Mouse (Mus musculus) thymus, postnatal 4 days (tissue): ENCODE data around the gene Fermt3.
"Not testable (repeated sequence)": the region's sequence is repeated elsewhere in the genome, so short reads cannot be mapped to it uniquely, and the experiment has no call there.

Experiments
- DNase-seq: peaks from one replicate; pipeline ENCODE4 v3.0.0; 2021

Gene Fermt3

DNA sequence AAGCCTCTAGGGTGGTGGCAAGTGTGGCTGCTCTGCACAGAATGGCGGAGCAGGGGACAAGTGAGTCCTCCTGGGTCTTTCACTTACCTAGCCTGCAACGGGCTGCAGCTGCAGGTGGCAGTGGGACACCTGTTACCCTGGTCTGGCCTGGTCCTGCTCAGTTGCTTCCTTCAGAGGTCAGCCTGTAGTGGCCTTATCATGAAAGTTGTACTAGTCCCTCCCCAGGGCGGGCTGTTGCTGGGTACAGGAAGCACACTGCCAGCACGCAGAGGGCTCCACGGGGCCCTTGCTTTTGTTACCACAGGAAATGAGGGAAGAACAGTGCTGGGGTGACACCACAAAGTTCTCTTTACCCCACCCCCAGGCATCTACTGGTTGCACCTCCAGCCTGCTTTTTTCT is at the start of gene Fermt3:
Fermt3 (minus strand) TSS at position 279 of the 400 bp plus-strand sequence.
- peak; percentile 86 for DNase-seq

DNA sequence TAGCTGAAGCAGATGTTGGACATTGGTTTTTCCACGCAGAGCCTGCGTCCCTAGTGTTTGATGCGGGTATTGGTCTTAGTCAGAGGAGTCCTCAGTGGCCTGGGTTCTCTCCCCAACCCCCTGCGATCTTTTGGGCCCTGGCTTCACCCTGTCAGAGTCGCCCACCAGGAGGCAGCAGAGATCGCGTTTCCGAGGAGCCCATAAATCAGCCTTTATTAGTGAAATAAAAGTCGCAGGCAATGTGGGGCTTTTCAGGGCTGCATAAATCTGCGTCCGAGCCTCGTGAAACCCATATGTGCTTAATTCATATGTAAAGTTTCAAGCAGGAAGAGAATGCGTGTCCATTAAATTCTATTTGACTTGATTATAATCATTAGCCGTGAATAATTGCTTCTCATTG is 48.9 kb upstream of the Fermt3 start:
- peak; percentile 96 for DNase-seq

DNA sequence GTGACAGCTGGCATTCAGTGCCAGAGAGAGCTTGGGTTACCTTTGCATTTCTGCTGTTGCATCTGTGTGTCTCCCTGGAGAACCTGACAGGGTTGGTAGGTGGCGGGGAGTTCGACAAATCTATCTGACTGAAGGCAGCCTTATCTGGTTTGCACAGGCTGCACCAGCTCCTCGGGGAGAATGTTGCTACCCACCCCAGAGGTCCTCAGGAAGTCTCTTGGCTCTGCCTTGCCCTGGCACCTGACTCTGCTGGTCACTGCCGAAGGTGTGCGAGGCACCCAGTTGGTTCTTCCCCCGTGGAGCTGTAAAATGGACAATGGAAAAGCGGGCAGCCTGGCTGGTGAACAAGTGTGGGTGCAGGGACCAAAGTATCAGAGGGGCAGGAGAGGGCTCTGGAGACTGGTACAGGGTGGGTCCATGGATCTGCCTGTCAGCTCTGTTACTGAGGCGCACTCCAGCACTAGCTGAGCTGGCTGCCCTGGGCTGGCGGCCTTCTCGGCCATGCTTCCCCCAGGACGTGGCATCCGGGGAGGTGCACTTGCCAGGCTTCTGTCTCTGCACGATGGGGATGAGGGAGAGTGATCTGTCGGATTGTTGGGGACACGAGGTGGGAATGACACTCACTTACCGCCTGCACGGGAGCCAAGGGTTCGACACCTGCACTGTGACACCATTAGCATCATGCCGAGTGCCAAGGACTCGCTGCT is 48.2 kb upstream of the Fermt3 start:
- peak; percentile 48 for DNase-seq

DNA sequence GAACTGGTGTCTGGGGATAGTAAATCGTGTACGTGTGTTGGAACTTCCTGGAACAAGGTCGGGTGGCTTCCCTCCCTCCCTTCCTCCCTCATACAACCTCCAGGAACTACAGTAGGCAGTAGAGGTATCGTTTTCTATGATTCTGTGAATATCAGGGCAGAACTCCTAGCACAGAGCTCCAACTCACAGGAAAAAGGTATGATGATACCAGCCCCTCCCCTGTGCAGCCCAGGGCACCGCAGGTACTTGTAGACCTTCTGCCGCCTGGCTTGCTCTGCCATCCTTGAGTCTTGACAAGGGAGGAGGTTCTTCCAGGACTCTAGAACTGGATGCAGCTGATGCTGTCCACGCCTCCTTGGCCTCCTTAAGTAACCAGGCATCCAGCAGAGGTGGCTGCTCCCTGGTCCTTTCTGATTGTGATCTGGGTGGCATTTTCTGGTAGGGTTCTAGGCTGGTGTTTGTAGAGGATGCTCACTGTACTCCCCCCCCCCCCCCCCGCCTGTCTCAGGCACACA is 47.6 kb upstream of the Fermt3 start:
- DNase-seq, result peak; percentile 51

DNA sequence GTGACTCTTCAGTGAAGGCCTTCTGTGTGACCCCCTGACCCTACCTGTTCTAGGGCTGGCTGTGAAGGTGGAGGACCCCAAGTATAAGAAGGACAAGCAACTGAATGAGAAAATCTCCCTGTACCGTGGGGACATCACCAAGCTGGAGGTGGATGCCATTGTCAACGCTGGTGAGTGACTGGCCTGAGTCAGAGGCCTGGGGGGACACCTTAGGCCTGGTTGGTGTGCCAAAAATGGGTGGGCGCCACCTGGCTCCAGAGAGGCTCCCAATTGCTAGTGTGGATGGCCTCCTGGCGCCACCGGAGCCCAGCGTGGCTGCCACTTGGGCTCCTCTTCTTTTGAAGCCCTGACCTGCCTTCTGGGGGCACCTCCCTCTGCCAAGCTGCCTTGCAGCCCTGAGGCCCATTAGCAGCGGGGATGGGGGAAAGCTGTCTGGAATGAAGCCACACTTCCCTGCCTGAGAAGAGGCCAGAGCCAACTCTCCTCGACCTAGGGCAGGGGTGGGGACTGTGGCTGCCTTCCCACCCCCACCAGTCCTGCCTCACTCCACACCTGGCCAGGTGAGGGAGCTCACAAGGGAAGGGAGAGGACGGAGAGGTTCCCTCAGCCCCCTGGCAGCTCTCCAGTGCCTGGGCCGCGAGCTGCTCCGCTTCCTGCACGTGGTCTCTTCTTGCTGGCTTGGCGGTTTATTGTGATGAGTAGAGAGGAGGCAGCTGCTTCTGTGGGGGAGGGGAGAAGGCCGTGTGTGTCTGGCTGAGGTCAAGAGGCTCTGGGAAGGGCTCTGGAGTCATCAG is 47.0 kb upstream of the Fermt3 start:
- peak; percentile 81 for DNase-seq

DNA sequence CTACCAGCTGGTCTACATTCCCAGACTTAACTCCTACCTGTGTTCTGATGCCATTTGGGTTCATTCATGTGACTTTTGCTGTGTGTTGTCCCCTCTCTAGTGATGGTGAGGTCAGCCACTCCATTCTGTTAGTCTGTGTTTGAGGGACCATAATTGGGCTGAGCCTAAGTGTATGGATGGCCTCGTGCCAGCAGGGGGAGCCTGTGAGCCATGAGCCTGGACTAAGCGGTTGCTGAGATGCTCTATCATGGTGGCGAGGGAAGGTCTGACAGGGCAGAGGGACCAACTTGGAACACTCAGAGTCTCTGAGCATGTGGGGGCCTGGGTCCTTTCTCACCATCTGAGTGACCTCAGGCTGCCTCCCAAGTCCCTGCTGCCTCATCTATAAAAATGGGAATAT is 45.3 kb upstream of the Fermt3 start:
- peak; percentile 94 for DNase-seq

DNA sequence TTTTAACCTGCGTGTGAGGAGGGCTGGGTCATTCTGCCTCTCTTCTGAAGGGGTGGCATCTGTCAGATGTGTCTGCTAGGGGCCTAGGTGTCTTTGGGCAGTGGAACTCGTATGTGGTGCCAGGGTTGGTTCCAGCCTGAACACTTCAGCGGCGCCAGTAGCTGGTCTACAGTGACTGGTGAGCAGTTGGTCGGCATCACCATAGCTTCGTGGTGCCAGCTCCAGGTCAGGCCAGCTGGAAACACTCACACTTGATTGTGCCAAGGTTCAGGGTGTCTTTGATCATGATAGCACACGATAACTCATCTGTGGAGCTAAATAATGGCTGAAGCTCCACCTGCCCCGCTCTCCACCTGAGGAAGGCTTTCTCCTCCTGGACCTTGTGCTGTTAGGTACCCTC is 43.6 kb upstream of the Fermt3 start:
- no peak for DNase-seq

DNA sequence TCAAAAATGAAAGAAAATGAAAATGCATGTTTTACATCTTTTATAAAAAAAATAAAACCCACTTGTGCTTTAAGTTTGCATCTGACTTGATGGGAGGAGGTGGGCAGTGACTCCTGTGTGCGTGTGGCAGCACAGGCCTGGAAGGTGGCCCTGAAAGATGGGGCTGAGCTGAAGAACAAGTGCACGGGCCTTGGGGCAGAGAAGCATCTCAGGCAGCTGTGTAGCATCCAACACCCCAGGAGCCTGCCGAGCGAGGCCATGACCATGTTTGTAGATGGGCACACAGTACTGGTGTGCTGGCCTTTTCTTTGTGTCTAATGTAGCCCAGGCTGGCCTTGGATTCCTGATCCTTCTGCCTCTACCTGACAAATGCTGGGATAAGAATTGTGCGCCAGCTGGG is 42.8 kb upstream of the Fermt3 start:
- no peak for DNase-seq

DNA sequence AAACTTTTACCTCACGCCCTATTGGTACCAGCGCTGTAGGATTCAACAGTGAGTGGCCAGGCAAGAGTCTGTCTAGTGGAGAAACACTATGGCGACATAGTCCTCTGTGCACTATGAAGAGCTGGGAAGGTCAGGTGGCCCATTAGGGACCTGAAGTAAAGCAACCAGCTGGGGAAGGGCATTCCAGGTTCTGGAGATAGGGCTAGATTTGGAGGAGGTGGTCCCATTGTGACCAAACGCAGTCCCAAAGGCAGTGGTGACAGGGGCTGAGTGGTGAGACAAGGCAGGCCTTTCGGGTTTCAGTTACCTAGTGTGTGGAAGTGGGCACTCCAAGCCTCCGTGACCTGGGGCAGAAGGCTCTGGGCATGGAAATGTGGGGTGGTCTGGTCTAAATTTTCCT is 39.3 kb upstream of the Fermt3 start:
- DNase-seq, result no peak

DNA sequence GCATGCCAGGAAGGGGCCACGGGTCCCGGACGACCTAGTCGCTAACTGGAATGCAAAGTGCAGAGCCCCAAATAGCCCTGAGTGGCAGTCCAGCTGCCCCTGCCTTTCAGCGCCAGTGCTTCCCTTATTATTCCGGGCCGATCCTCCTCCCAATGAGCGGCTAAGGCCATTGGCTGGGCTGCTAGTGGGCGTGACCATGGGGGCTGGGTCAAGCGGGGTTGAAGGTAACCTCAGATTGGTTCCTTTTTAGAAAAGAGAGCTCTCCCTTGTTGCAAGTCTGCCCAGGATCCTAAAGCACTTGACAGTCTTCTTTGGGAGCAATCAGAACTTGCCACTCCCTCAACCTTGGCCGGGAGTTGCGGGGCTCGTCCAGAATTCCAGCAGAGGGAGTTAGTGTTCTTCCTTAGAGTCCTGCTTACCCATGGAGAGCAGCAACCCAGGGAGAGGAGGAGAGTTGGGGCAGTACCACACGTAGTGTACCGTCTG is 38.5 kb upstream of the Fermt3 start:
- peak; percentile 70 for DNase-seq

DNA sequence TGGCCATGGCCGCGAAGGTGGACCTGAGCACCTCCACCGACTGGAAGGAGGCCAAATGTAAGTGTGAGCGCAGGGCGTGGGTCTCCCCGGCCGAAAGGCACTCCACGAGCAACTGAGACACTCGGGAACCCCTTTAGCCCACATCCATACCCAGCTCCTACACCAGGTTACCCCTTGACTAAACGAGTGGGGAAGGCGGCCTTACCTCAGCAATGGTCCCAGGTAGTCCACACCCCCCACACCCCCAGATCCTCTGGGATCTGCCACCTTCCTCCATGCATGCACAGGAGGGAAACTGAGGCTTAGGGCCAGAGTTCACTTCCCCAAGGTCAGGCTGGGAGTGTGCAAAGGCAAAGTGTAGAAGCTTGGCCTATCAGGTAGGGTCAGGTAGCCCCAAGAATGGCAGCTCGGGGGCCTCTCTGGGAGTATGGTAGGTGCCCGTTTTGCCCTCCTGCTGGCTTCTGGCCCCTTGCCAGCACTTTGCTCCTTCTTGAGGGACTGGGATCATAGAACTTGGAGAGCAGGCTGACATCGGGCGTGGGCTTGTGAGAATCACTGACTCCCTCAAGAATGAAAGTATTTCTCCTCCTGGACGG is 38.0 kb upstream of the Fermt3 start:
- DNase-seq, result peak; percentile 35

DNA sequence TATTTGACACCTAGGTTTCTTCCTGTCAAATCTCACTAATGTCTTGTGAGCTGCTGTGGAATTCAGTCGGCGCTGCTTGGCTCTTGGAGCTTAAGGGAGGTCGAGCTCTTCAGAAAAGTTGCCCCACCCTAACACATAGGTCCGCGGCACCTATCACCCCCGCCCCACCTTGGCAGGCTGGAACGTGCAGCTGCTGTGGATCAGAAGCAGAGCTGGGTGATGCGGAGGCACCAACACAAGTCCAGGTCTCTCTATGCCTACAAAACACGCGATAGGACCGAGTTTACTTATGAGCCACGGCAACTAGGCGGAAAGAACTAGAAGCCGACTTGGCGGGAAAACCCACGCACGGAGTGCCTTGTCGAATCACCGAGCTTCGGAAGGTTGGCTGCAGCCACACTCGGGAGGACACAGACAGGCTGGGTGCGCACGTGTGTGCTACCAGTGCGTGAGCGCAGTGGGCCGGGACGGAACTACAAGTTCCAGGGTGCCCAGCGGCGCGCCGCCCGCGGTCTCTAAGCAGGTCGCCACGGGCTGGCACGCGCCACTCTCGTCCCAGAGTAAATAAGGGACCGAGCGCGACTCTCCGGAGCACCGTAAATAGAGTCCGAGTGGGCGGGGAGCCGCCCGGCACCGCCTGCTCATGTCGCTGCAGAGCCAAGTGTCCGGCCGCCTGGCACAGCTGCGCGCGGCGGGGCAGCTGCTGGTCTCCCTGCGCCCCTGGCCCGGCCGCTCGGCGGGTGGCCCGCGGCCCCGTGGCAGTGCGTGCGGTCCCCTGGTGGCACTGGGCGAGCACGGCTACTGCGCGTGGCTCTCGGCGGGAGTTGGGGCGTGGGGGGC is 37.2 kb upstream of the Fermt3 start, which contains the start of gene Macrod1:
Macrod1 (plus strand) TSS at position 563 of the 840 bp plus-strand sequence.
- peak; percentile 87 for DNase-seq

DNA sequence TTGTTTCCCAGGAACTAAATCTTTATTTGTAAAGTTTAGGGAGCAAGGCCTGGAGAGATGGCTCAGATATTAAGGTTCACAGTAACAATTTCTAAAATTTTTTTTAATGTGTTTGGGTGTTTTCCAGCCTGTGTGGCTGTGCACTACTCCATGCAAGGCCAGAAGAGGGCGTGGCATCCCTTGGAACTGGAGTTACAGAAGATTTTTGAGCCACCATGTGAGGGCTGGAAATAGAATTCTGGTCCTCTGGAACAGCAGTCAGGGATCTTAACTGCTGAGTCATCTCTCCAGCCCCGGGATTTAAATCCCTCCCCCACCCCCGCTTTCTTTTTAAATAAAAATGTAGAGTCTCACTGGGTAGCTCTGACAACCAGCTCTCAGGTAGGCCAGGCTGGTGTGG is 35.9 kb upstream of the Fermt3 start:
- DNase-seq, result peak; percentile 32

DNA sequence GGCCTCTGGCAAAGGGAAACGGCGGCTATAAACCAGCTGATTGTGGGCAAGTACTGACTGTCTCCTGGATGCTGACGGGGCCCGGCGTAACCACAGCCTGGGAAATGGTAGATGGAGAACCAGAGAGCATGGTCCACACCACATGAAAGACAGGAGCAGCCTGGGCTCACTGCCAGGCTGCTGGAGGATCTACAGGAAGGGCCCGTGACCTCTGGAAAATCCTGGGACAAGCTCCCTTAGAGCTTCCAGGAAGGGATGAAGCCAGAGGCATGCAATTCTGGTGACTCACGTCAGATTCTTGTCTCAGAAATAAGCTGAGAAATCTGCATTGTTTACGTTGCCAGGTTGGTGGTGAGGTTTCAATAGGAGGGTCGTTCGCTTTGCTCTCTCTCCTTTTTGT is 35.5 kb upstream of the Fermt3 start:
- DNase-seq, result no peak

DNA sequence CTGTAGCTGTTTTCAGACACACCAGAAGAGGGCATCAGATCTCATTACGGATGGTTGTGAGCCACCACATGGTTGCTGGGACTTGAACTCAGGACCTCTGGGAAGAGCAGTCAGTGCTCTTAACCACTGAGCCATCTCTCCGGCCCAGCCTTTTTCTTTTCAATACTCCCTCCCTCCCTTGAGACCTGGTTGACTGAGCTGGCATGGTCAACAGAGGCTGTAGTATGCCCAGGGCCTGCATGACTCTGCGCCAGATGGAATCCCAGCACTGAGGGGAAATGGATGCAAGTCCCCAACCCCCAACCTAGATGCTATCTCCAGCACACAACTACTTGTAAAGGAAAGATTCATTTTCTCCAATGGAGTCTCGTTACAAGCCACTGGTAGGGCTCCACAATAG is 34.1 kb upstream of the Fermt3 start:
- not testable (repeated sequence) for DNase-seq

DNA sequence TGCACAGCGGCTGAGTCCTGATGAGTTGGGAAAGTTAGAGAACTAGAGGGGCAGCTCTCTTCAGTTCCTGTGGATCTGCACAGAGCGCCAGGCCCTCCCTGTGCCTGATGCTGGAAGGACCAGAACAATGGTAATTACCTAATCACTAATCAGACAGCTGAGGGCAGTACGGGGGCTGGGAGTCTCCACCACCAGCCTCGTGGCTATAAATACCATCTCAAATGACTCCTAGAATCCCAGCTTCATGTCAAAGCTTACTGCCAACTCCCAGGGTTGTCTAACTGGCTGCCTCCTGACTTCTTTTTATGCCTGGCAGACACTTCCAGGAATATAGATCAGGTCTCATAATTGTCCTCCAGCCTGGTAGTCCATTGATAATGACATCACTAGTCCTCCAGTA is 25.4 kb upstream of the Fermt3 start:
- no peak for DNase-seq

DNA sequence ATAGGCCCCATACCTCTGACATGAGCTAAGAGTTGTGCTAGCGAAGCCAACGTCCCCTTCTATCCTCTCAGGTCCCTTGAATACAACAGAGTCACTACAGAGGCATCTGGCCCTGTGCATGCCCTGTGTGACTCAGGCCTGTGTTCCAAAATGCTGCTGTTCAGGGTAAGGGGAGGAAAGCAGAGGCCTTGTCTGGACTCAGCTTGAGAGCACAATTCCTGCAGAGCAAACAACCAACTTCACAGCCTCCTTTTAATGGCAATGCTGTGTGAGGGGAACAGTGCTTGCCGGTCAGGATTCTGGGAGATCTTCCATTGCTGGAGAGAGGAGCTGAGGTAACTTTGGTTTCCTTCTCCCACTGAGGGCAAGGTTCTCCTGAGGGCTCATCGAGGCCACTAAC is 25.0 kb upstream of the Fermt3 start:
- DNase-seq, result no peak

DNA sequence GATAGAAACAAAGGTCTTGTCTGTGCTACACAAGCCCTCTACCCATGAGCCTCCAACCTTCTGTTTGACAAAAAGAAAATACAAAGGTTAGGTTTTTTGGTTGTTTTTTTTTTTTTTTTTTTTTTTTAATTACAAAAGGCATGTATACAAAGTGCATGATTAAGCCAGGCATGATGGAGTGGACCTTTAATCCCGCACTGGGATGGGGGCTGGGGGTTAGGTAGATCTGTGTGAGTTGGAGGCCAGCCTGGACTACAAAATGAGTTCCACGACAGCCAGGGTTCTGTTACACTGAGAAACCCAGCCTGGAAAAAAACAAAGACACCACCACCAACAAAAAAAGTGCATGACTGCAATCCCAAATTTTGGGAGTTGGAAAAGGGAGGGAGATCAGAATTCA is 21.9 kb upstream of the Fermt3 start:
- no peak for DNase-seq

DNA sequence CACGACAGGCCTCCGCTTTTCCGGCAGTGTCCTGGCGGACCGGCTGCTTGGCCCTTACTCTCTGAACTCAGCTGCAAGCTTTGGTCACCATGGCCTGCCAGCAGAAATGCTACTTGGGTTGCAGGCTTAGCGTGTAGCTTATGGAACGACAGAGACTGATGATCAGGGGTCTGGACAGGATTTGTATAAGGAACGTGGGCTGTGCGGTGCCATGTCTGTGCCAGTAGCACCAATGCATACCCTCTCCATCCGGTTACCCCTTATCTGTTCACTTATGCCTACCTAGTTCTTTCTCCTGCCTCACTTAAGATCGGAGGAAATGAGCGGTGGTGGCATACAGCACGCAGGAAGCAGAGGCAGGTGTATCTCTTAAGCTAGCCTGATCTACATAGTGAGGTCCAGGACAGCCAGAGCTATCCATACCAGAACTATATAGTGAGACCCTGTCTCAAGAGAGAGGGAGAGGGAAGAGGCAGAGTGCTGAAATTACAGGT is 21.4 kb upstream of the Fermt3 start:
- no peak for DNase-seq

DNA sequence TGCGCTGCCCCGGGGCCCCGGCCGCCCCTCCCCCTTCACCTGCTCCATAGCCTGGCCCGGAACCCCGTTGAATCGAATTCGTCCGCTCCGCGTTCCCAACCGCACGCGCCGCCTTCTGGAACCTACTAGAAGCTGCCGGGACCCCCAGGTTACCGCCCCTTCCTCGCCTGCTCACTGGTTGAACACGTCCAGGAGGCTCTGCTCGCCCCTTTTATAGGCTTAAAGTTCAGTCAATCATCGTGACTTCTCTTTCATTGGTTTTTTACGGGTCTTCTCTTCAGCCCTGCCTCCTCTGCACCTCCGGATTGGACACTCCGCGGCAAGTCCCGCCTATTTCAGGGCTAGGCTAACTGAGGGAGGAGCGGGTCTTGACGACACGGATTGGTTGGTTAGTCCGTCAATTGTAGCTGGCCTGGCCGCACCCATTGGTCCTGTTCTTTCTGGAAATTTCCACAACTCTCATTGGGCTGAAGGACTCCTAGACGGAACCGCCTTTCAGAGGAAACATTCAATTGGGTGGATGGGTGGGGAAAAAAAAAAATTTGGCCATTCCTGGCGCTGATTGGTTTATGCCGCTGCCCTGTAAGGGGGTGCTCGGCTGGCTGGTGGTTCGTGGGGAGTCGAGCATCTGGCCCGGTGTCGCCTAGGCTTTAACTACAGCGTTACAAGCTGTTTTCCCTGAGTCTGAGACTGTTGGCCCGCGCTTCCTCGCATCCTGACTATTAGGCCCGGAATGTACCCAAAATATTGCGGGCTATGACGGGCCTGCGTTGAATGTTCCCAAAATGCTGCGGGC is 20.8 kb upstream of the Fermt3 start, which contains the start of gene Stip1:
Stip1 (minus strand) TSS at position 127 of the 796 bp plus-strand sequence.
- peak; percentile 98 for DNase-seq

DNA sequence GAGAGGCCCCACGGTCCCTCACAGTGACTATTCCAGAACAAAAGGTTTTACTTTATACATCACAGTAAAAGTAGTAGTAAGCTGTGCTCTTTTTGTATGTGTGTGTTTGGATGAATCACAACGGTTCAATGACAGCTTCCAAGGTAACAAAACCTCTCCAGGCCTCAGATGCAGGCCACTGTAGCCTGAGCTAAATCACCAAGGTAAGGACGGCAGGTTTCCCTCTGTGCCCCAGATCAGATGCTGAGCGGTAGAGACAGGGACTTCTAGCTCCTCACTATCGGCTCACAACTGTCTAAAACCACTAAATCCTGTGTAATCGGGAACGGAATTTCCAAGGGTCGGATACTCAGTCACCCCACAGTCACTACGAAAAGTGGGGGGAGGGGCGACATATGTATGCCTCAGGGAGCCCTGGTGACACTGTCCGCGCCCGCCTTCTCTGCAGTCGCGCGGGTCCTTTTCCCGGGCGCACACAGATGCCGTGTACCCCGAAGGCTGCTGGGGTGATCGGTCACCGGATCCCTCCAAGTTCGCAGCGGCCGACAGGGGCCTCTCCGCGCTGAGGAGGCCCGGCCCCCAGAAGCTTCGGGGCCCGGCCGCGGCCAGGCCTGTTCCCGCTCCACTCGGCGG is 19.9 kb upstream of the Fermt3 start:
- peak; percentile 80 for DNase-seq
